Mouse (Mus musculus): ENCODE measurements around the gene Vwa8.

The Vwa8 gene

DNA sequence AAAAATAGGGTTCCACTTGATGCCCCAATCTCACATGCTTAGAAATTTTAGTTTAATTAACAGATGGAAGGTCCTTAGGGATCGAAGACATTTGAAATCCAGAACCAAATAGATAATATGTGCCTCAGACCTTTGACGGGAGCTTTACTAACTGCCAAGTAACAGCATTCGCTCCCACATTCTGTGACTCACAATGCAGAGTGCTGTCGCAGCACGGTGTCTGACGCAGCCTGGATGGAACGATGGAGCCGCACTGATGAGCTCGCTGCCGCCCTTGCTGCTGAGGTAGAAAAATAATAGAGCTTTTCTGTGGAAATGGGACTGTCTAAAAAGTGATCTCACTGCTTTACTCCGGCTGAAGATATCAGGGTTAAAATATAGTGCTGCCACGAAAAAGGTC is 248.3 kb downstream of the Vwa8 start:
- DNase-seq: no peak

DNA sequence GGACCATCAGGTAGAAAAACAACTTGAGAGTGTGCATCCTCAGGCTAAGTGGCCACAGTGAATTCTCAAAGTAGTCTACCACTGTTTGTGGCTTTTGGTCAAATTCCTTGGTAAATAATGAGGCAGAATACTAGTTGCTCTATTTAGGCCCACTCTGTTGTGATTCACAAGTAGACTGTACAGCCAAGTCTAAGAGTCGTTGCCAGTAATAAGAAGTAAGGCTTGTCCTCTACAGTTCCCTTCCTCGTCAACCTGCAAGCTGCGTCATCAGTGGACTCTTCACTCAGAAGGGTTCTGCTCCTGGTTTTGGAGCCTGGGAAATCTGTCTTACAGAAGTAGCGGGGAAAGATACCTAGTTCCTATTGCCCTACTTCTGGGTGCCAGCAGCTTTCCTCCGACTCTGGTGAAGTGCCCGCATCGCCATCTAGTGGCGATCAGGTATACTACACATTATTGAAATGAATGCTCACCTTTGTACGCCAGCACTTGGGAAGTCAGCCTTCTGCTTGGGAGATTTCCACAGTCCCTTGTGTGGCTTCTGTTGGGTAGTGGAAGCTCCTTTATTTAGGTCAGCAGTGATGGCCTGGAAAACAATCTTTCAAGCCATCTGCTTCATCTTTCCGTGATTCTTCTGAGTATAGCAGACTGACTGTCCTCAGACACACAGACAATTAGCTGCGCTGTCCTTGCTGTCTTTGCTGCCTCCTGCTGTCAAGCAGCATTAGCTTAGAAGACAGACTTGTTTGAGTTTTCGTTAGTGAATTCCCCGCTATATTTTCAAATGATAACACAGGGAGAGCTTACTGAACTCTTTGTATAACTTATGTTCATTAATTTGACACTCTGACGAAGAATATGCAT is 258.0 kb downstream of the Vwa8 start:
- DNase-seq: peak; percentile 85

DNA sequence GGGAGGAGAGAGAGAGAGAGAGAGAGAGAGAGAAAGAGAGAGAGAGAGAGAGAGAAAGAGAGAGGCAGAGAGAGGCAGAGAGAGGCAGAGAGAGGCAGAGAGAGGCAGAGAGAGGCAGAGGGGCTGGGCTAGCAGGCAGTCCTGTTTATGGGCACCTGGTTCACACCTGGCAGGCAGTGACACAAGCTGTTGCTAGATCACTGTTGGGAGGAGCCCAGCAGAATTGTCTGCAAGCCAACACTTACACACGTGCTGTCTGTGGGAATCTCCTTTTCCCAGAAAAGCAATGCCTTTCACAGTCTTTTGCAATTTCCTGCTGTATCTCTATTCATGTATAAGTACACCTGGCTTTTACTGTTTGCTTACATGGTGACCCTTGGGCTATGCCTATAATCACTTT is 260.5 kb downstream of the Vwa8 start:
- DNase-seq: peak; percentile 15

DNA sequence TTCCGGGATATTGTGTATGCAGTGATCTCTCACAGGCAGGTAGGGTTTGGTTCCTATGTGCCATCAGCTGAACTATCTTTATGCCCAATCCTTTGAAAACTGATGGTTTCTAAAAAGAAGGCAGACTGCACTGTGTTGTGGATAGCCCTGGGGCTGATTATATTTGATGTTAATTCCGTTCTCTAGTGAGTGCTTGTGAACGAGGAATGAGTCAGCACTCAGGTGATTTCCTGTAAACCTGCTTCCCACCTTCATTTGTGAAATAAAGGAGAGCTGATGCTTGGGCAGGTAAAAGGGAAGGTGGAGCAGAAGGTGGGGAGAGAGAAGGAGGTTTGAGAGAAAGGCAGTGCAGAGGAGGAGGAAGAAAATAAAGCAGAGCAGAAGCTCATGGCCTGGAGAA is 261.2 kb downstream of the Vwa8 start:
- DNase-seq: peak; percentile 25

DNA sequence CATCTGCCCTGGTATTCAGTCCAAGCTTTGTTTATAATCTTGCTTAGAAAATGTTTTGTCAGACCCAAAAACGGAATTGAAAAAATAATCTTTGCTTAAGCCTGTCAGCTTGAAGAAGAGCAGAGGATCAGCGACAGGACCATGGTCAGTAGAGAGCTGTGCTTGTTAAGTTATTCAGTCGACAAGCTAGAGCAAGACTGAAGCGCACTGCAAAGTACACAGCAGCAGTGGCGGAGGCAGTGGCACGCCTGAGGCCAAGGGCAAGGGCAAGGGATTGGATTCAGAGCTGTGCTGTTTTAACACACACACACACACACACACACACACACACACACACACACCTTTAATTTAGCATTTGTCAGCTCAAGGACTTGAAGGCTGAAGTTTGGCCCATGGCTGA is 263.2 kb downstream of the Vwa8 start:
- DNase-seq: peak; percentile 66

DNA sequence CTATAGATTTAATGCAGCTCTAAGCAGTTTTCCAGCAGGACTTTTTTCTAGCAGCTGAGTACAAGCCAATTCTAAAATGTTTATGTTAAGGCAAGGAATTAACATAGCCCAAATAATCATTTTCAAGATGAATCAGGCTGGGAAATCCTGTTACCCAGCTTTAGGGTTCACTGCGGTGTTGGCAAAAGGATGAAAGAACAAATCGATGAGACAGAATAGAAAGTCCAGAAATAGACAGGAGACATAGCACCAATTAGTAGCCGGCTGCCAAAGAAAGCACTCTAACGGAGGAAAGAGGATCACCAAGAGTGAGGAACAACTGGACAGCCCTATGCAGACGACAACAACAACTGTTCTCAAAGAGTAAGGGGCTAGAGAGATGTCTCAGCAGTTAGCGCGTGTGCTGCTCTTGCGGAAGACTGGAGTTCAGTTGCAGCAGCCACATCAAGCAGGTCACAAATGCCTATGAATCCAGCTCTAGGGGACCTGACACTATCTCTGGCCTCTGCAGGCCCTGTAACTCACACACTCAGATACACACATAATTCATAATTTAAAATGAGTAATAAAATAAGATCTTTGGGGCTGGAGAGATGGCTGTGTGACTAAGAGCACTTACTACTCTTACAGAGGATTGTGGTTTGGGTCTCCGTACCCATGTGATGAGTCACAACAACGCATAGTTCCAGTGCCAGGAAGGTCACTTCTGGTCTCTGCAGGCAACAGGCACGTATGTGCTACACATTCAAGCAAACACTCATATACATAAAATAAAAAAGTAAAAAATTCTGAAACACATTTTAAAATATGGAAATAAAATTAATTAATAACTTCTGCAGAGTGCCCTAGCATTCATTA is 265.9 kb downstream of the Vwa8 start:
- peak; percentile 9 for DNase-seq

DNA sequence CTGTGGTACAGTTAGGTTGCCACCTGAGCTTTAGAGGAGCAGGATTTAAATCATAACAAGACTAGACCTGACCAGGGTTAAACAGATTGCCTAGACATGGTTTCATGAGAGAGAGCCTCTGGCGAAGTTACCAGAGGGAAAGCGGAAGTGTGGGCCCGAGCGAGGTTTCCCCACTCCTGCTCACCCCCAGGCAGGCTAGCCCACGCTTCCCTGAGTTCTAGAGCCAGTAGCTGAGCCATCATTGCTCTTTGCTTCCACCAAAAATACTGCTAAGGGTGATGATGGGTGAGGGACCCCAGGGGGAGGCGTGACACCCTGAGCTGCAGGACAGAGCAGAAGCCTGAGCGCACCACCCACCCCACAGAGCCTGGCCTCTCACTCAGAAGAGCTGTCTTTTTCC is 269.6 kb downstream of the Vwa8 start:
- peak; percentile 83 for DNase-seq

DNA sequence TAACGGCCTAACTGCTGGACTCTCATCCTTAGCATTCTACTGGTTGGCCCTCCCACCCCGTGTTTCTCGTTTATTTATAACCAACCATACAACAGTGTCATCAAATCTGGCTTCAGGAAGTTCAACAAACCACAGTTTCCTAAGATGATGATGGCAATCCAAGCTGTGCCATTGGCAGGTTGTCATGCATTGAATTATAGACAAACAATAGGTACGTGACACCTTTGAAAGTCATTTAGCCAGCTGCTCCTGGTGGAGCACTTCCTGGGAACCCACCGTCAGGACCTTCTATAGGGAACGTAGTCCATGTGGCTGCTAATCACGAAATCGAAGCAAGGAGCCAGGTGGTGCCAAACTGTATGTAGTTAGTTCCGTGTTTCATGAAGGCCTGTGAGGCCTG is 270.5 kb downstream of the Vwa8 start:
- peak; percentile 98 for DNase-seq

DNA sequence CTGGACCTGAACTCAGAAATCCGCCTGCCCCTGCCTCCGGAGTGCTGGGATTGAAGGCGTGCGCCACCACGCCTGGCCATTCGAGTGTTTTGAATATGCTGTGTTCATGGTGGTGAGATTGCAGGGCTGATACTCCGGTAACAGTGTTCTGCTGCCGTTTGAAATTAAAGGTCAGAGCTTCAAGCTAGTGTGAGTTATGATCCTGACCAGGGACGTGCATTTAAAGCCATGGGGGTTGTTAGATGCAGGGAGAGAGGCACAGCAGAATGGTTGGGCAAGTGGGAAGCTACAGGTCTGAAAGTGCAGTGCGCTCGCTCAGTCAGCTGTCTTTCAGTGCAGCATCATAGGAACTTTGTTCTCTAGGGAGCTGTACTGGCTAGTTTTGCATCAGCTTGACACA is 271.8 kb downstream of the Vwa8 start:
- DNase-seq: no peak

DNA sequence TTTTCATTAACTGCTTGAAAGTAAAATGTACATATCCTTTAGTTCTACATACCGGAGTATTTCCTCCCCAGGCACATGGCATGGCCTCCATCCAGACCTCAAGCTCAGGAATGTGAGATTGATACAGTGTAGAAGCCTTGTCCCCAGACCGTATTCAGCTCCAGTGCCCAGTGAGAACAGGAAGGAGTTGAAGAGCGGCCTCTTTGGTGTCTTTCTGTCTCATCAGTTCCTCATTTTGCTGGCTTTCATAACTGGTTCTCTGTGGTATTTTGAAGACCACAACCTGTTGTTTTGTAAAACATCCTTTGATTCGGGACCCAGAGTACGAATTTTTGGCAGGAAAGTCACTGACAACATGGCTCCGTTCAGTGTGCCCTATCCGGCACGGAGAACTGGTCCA is 274.6 kb downstream of the Vwa8 start:
- peak; percentile 84 for DNase-seq

DNA sequence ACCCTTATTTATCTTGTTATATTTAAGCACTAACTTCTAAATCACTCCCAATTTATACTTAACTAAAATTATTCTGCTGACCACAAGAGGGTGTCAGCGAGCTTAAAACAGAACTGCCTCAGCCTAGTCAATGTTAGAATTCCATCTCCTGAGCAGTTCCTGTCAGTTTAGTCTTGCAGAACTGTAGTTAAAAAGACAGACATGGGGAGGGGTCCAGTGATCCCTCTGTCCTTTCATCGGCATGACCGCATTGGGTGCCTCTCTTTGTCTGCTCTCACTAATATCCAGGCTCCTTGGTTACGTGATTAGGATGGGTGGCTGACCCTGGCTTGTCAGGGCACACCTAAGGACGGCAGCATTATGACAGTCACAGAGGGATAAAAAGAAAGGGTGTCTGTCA is 275.8 kb downstream of the Vwa8 start:
- DNase-seq: peak; percentile 91

DNA sequence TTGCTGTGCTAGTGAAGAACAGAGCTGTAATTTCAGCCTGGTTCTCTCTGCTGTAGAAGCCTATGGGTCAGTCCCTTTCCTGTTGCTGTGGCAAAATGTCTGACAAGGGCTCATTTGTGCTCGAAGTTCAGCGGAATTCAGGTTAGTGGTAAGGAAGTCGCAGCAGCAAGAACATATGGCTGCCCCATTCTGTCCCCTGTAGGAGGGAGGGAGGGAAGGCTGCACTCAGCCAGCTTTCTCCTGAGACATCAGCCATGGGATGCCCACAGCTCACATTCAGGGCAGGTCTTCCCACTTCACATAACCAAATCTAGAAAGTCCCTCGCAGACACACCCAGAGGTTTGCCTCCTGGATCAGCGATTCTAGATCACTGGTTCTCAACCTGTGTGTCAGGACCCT is 277.3 kb downstream of the Vwa8 start:
- peak; percentile 85 for DNase-seq

DNA sequence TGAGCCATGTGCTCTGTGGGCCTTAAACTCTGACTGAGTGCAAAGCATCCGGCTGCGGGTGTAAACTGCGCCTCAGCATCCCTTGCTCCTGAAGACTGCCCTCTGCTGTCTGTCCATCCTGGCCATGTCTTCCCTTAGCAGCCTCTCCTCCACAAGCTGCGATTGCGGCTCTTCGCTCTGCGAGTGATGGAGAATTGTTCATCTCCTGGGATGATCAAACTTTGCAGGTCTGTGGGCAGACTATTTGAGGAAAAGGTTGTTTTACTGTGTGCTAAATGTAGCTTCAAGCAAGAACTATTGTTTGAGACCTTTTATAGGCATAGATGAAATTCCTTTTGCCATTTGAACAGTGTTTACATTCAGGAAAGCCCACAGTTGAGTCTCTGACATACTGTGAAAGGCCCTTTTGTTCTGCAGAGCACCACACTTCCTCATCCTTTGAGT is 286.1 kb downstream of the Vwa8 start:
- peak; percentile 71 for DNase-seq

DNA sequence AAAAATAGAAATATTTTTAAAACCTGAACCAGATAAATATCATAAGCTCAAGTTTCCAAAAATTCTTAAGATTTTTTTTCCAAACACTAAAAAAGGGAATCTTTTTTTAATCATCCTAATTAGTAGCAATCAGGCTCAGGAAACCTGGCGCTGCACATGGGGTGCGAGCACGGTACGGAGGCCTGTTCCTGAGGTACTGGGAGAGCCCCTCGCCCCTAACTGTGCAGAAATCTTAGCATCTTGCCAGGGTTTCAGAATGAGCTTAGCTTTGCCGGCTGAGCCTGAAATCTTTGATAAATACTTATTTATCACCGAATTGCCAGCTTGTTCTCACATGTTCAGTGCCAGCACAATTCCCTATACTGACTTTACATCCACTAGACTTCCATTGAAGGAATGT is 286.6 kb downstream of the Vwa8 start:
- peak; percentile 14 for DNase-seq

DNA sequence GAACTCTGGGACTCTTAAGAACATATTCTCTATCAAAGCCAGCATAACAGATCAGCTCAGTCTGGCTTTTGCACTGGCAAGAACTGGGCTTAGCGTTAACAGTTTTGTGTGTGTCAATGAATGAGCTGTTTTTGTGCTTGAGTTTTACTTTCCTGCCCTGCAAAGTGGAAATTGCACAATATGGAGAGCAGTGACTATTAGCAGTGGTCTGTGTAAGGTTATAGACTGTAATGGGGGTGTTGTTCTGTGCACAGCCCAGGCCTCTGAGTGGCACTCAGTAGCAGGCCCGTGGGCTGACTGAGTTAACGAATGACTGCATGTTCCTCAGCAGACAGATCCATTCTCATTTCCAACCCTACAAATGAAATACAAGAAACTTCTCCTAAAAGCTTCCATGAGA is 287.7 kb downstream of the Vwa8 start:
- DNase-seq: no peak

DNA sequence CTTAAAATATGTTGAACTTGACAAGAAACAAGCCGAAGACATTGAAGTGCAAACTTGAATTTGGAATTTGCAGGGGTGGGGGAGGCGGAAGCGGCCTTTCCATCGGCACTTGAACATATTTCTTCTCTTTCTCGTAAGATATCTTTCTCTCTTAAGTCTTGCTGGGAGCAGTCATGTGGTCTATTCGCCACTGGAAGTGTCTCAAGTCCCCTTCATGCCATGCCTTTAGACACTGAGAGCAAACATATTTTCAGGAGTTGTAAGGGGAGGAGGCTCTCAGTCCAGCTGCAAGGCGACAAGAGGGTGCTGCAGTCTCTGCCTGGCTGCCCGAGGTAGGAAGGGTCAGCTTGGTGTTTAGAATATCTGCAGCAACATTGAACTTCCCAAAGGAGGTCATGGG is 288.2 kb downstream of the Vwa8 start:
- DNase-seq: peak; percentile 70

DNA sequence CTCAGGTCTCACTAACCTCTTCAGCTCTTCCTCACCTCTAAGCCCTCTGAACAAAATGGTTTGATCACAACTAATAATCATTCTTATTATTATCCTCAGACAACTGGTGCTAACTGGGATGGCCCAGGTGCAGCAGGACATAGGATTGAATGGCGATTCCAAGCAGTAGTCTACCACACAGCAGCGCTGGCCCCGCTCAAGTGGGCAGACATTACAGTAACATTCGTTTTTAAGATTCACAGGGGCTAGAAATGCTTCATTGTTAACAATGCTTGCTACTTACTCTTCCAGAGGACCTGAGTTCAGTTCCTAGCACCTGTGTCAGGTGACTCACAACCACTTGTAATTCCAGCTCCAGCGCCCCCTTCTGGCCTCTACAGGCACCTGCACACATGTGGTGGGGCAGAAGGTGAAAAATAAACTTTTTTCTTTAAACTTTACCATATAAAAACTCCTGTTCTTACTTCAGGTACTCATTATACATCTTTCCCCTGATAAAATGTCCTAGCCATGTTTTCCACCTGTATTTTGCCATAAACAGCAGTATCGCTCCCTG is 290.3 kb downstream of the Vwa8 start:
- DNase-seq: peak; percentile 80

DNA sequence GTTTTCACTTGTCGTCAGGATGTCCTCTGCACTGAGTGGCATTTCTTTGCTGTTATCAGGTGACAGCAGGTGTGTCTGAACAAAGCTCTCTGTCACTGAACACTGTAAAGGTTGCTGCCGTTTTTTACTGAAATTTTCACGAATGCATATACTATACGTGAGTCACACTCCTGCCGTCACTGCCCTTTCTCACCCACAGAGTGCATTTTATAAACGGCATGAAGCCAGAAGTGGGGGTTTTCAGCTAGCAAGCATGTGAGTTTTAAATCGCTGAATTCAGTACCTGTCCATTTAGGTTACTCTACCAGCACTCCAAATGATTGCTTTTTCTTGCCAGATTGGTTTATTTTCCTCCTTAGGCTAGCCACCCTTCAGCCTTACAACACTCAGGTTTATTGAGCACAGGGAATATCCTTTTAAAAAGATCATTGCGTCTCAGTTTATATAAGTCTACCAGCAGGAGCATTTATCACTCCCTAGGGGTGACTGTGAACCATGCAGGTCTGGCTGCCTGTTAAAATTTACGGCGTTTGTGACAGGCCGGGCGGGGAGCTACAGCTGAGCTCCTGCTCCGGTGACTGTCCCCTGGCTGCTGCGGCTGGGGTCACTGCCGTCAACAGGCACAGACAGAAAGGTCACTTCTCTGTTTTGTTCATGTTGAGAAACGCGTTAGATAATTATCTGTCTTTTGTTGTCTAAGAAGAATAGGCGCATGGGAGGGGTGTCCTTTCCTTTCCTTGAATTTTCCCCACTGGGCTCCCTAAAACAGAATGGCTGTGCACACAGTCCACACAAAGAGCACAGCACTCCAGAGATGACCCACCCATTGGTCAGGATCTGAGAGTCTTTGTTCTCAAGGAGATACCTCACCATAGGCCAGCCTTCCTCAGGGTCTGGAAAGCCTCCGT is 291.3 kb downstream of the Vwa8 start:
- DNase-seq: peak; percentile 98

DNA sequence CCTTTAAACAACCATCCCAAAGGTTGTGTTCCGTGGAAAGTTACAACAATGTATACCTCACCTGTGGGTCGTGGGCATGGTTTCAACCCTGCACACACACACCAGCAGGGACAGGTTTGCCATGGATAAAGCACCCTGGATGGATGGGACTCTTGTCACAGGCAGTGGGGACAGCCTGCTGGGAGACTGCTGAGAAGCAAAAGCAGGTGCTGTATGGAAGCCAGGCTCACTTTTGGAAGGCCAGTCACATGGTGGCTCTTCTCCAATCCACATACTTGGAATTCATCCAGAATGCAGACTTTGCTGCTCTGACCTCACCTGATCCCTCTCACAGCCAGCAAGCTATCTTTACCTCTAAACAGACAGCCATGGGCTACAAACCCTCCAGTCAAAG is 292.0 kb downstream of the Vwa8 start:
- DNase-seq: peak; percentile 97

DNA sequence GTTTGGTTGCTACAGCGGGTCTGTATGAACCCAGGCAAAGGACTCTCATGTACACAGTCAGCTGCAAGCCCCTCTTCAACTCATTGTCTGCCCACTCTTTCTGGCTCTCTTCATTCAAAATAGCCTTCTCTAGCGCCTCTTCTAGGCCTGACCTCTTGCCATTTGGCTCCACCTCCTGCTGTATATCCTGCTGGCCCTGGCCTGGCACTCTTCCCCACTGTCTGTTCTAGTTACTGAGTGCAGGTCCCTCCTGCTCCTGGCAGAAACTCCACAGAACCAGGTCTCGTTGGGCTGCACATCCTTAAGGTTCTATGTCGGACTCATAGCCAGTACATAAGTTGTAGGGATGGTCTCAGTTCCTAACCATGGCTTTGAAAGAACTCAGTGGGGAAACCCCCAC is 293.5 kb downstream of the Vwa8 start:
- DNase-seq: peak; percentile 83

DNA sequence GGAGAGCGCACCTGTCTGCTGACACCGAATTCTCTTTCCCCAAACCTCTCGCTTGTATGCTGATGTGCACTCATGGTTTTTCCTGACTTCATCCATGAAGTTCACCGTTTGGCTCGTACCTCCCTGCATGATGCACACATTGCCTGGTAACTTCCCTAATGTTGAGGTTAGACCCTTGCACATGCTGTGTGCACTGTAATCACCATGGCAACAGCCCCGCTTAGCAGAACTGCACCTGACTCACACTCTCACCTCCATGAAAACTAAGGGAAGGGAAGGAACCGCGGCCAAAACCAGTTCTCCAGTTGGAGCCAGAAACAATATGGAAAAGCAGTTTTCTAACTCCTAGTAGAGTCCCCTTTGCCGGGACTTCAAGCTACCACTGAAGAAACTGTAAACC is 294.8 kb downstream of the Vwa8 start:
- peak; percentile 71 for DNase-seq

Measured in heart, adult 11 months (tissue).